Mouse (Mus musculus) CH12.LX (cell line): ENCODE results near the gene Nfatc2ip.

Experiments
- EP300 ChIP-seq: IDR thresholded peaks from 2 replicates; pipeline ENCODE4 v1.6.1; 2011; ENCODE audit warnings: low read length, improper control_type of control experiment
- POLR2AphosphoS2 ChIP-seq: IDR thresholded peaks from 2 replicates; pipeline ENCODE4 v1.6.1; 2011; ENCODE audit warnings: low read depth, low read length, improper control_type of control experiment
- RCOR1 ChIP-seq: conservative IDR thresholded peaks from 2 replicates; pipeline ENCODE4 v1.6.1; 2012; ENCODE audit warnings: low read depth, mild to moderate bottlenecking, inconsistent platforms, low read length, improper control_type of control experiment
- TCF12 ChIP-seq: IDR thresholded peaks from 2 replicates; pipeline ENCODE4 v1.6.1; 2014; ENCODE audit warnings: low read depth, mild to moderate bottlenecking, inconsistent platforms, low read length, improper control_type of control experiment

- TF ChIP-seq RCOR1 (no peak), TCF12 (no peak), EP300 (no peak), POLR2AphosphoS2 (no peak)
Observed at GRCm38 (mm10) chr7:126356793-126357591, 39.5 kb downstream of the Nfatc2ip start.
